Mouse (Mus musculus): Measurements from ENCODE around the gene Tspoap1. TPM values are rescaled to one million over a fixed set of nuclear protein-coding genes. Genes with fewer than 3 reads are reported as not detected.

Gene Tspoap1
- total and polyA plus RNA-seq, 3 experiments: 3.3 to 6.6 (median 4.6) TPM

DNA sequence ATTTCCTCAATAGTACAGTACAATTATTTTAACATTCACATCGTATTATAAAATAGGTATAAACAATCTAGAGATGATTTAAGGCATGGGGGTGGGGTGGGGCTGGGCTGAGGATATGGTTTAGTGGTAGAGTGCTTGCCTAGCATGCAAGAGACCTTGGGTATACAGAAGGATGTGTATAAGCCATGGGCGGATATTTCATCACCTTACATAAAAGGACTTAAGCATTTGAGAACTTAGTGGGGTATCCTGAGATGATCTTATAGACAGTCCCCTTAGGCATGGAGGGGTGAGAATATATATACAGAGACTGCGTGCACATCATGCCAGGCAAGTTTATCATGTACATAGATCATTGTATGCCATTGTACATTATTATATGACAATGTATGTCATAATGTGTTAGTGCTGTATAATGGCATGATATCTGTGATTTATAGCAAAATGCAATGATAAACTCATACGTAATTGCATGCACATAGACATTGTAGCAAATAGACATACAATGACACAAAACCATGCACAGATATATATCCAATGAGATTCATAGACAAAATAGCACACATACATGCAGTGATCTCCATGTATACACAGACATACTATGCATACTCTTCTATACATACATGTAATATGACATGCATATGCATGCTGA, 1.3 kb upstream of the Tspoap1 start:
- no peak for DNase-seq

- no peak for DNase-seq
Measured at GRCm38 (mm10) chr11:87759609-87760005, 734 bp upstream of the Tspoap1 start.

DNA sequence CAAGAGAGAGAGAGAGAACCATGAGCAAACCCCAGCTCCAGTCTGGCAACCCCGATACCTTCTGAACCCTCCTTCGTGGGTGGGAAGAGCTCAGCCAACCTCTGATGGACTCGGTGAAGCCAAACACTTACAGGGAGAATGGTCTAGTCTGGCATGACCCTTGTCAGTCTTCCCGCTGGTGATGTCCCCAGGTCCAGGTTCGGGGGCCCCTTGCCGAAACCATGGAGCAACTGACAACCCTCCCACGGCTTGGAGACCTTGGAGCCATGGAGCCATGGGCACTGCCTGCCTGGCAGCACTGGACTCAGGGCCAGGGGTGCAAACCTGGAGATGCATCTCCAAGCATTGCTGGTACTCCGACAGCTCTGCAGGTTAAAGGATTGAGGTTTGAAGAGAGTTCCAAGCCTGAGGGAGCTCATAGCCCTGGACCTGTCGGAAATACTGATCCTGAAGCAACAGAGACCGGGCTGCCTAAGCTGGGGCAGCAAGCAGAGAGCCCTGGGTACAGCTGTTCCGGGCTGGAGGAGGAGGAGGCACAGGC, 910 bp downstream of the Tspoap1 start:
- DNase-seq: no peak

GRCm38 (mm10) chr11:87761806-87762701, 1.7 kb downstream of the Tspoap1 start:
- DNase-seq: no peak

DNA sequence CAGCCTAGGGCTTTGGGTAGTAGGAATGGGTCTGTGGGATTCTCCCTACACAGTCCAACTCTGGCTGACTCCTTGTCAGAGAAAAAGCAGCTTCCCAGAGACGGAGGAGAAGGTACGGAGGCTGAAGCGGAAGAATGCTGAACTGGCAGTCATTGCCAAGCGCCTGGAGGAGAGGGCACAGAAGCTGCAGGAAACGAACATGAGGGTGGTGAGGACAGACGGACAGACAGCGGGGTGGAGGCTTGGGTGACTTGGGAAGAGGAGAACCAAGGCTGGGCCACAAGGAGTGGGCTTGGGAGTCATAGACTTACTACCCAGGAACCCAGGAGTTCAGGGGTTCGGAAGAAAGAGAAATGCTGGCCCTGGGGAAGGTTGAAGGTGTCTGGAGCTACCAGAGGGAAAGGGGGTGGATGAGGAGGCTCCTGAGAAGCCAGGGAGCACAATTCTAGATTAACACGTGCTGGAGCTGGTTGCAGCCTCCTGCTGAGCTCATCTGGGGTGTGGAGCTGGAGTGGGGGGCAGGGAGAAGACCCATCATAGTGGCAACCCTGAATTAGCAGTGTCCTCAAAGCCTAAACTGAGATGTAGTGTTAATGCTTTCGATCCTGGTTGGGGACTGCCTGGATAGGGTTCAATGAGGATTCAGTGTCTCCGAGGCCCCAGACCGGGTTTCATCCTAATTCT, 2.5 kb downstream of the Tspoap1 start:
- no peak for DNase-seq

DNA sequence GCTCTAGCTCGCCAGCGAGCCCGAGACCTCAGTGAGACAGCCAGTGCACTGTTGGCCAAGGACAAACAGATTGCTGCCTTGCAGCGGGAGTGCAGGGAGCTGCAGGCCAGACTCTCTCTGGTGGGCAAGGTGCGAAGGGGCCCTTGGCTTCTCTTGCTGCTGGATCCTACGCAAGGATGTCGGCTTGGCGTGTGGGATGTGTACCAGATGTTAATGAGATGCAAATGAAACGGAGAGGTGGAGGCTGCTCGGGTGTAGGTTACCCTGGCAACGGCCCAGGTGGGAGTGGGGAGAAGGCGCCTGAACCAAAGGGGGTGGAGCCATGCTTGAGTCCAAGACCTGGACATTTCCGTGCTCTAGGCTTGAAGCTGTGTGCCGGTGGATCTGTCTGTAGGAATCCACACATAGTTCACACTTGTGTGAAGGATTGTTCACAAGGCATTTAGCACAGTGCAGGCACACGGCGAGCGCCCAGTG, 3.2 kb downstream of the Tspoap1 start:
- DNase-seq: peak; percentile 58

GRCm38 (mm10) chr11:87763988-87764876, 3.9 kb downstream of the Tspoap1 start:
- peak; percentile 71 for DNase-seq

- DNase-seq: no peak
Measured at GRCm38 (mm10) chr11:87768745-87769144, 8.4 kb downstream of the Tspoap1 start.

DNA sequence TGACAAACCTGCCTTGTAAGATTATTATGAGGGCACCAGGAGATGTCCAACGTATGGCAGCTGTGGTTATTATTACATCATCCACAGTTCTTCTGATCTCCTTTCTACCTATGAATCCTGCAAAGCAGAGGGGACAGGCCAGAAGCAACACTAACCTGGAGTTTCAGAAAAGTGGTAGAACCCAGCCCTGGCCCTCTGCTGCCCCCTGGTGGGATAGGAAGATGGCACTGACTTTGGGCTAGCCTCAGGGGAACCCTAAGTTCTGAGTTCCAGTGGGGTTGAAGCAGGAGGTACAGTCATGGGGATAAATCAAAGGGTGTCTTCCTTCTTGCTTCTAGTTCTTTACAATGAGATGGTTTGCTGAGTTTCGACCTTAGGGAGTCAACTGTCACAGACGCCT, 10.6 kb downstream of the Tspoap1 start:
- DNase-seq: peak; percentile 72

DNA sequence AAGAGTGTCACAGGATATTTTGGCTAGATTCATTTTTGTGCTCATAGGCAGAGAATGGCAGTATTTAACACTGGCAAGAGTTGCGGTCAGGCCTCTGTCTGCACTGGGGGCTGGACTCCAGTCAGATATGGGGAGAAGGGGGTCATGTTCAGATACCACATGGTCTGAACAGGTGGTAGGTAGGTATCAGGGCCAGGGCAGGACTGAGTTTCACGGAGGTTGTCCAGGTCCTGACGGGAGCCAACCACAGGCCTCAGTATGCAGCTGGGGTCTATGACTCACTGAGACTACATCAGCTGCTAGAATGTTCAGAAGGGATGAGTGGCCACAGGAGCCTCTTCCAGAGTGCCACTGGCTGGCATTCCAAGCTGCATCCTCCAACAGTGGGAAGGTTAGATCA, 12.0 kb downstream of the Tspoap1 start:
- no peak for DNase-seq

DNA sequence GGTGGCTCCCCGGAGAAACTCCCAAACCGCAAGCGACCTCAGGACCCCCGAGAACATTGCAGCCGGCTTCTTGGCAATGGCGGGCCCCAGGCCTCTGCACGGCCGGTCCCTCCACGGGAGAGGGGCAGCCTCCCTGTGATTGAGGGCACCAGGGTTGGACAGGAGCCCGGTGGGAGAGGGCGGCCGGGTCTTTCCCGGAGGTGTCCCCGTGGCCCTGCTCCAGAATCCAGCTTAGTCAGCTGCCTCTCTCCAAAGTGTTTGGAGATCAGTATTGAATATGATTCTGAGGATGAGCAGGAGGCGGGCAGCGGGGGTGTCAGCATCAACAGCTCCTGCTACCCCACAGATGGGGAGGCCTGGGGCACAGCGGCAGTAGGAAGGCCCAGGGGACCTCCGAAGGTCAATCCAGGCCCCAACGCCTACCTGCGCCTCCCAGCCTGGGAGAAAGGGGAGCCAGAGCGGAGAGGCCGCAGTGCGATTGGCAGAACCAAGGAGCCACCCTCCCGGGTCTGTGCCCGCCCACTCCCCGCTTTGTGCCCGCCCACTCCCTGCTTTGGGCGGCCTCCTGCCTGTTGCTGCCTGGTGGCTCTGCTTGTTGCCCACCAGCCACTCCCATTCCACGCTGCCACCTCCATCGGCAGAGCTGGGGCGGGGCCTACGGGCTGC, 17.9 kb downstream of the Tspoap1 start:
- peak; percentile 68 for DNase-seq

- no peak for DNase-seq
Measured at GRCm38 (mm10) chr11:87778915-87779314, 18.6 kb downstream of the Tspoap1 start.

GRCm38 (mm10) chr11:87779392-87779791, 19.1 kb downstream of the Tspoap1 start:
- peak; percentile 52 for DNase-seq

DNA sequence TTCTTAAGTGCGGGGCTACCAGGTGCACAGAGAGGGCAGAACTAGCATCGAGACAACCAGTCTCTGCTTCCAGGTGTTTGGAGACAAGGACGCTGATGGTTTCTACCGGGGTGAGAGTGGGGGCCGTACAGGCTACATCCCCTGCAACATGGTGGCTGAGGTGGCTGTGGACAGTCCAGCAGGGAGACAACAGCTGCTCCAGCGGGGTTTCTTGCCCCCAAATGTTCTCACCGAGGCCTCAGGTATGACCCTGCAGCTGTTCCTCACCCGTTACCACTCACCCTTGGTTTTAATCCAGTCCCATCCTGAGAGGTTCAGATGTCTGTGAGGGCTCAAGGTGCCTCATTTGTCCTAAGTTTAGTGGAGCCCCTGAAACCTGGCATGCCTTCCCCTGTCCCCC, 19.8 kb downstream of the Tspoap1 start:
- no peak for DNase-seq

GRCm38 (mm10) chr11:87790088-87790487, 29.7 kb downstream of the Tspoap1 start:
- no peak for DNase-seq

- no peak for DNase-seq
Measured at GRCm38 (mm10) chr11:87793460-87793859, 33.1 kb downstream of the Tspoap1 start, which contains the start of gene Mpo. Gene Mpo (plus strand): TSS chr11:87793581.

GRCm38 (mm10) chr11:87801711-87802275, 41.5 kb downstream of the Tspoap1 start:
- DNase-seq: no peak

- DNase-seq: peak; percentile 11
Measured at GRCm38 (mm10) chr11:87802621-87803020, 42.3 kb downstream of the Tspoap1 start.

DNA sequence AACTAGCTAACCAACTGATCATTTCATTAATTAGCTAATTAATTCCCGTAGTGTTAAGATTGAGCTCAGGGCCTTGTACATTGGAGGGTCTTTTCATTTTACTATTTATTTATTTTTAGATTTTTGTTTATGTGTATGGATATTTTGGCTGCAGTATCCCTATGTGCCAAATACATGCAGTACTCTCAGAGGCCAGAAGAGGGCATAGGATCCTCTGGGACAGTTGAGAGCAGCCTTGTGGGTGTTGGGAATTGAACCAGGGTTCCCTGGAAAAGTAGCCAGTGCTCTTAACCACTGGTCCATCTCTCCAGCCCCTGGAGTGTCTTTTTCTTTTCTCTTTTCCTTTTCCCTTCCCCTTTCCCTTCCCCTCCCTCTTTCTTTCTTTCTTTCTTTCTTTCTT, 45.1 kb downstream of the Tspoap1 start:
- peak; percentile 16 for DNase-seq

DNA sequence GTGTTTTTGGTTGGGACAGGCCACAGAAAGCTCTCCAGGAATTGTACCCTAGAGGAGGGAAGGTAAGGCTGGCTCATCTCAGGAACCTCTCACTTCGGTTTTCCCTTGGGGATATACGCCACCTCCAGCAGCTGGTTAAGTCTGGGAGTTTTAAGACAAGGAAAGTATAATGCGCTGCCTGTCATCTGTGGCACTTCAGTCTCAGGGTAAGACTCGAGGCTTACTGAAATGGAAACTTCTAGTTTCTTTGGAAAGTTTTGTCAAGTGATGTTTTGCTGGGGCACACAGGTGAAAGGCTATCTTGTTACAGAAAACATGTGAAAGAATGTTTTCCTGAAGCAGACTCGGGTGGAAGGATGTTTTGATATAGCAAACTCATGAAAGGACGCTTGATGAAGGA, 47.1 kb downstream of the Tspoap1 start:
- DNase-seq: no peak
